Mouse (Mus musculus) cortical plate, adult 2 months (tissue): ENCODE measurements around the gene Lsm4.

Source experiments
- CTCF ChIP-seq: fragments of 200-500 bp; IDR thresholded peaks from 2 replicates; pipeline ENCODE4 v1.5.1; 2011; ENCODE audit warnings: mild to moderate bottlenecking, control low read depth, low read length; ENCODE audit not compliant: insufficient read depth; ENCODE audit errors: extremely low read depth
- POLR2A ChIP-seq: fragments of 200-500 bp; IDR thresholded peaks from 2 replicates; pipeline ENCODE4 v1.6.1; 2011; ENCODE audit warnings: mild to moderate bottlenecking, low read length, control low read depth; ENCODE audit not compliant: insufficient read depth; ENCODE audit errors: extremely low read depth

GRCm38 (mm10) chr8:70684291-70684690 lies 11.2 kb downstream of the Lsm4 start:
- TF ChIP-seq CTCF = no peak
- peak; percentile 39; the same call in 1 of the 2 replicates for TF ChIP-seq POLR2A
